Mouse (Mus musculus) lung, postnatal 0 days (tissue): ENCODE measurements at regions not wholly inside any gene's neighbourhood (a gene's known extent, or its start where the extent isn't known, plus 50 kb on each side); places are given as distances from the start of the nearest gene placed in this dataset.

Experiments
- ATAC-seq: fragments of 200-750 bp; cut with Nextera tagmentation; 2 replicates; pipeline ENCODE4 v1.8.0; 2017; ENCODE audit warnings: moderate library complexity
- DNase-seq: peaks from one replicate; pipeline ENCODE4 v3.0.0-alpha.2; 2016; ENCODE audit warnings: low spot score
- H3K27ac ChIP-seq: fragments of 300-500 bp; sonication (generic); 2 replicates; pipeline ENCODE4 v1.5.1; 2014; ENCODE audit warnings: antibody characterized with exemption, mild to moderate bottlenecking, low read length, mixed read lengths
- H3K27me3 ChIP-seq: fragments of 300-500 bp; sonication (generic); replicated peaks from 2 replicates; pipeline ENCODE4 v1.6.1; 2014; ENCODE audit warnings: low read length, mixed read lengths; ENCODE audit not compliant: insufficient read depth
- H3K36me3 ChIP-seq: fragments of 300-500 bp; sonication (generic); 2 replicates; pipeline ENCODE4 v1.6.1; 2014; ENCODE audit warnings: low read length, mixed read lengths; ENCODE audit not compliant: insufficient read depth
- H3K4me1 ChIP-seq: fragments of 300-500 bp; sonication (generic); 2 replicates; pipeline ENCODE4 v1.6.1; 2014; ENCODE audit warnings: antibody characterized with exemption, low read depth, low read length, mixed read lengths; ENCODE audit not compliant: insufficient read depth
- H3K4me2 ChIP-seq: fragments of 300-500 bp; sonication (generic); replicated peaks from 2 replicates; pipeline ENCODE4 v1.6.1; 2014; ENCODE audit warnings: low read depth, mild to moderate bottlenecking, low read length, moderate library complexity, mixed read lengths
- H3K4me3 ChIP-seq: fragments of 300-500 bp; sonication (generic); 2 replicates; pipeline ENCODE4 v1.5.1; 2014; ENCODE audit warnings: low read depth, low read length
- H3K9ac ChIP-seq: fragments of 300-500 bp; sonication (generic); replicated peaks from 2 replicates; pipeline ENCODE4 v1.6.1; 2014; ENCODE audit warnings: low read depth, mild to moderate bottlenecking
- H3K9me3 ChIP-seq: fragments of 300-500 bp; sonication (generic); 2 replicates; pipeline ENCODE4 v1.6.1; 2016; ENCODE audit warnings: low read length, mixed read lengths
- CTCF ChIP-seq: IDR thresholded peaks from 2 replicates; pipeline ENCODE4 v1.5.1; 2016; ENCODE audit warnings: antibody characterized with exemption, mild to moderate bottlenecking
- EP300 ChIP-seq: IDR thresholded peaks from 2 replicates; pipeline ENCODE4 v1.6.1; 2016; ENCODE audit warnings: antibody characterized with exemption, mild to moderate bottlenecking, control low read depth
- WGBS: fragments of 180-500 bp; shearing (Covaris S2); extraction: QIAGEN DNeasy Blood & Tissue Kit; methylation state at CpG from one replicate; pipeline ENCODE4 v1.1.7; 2014; 5-methylcytosine and 5-hydroxymethylcytosine counted together

DNA sequence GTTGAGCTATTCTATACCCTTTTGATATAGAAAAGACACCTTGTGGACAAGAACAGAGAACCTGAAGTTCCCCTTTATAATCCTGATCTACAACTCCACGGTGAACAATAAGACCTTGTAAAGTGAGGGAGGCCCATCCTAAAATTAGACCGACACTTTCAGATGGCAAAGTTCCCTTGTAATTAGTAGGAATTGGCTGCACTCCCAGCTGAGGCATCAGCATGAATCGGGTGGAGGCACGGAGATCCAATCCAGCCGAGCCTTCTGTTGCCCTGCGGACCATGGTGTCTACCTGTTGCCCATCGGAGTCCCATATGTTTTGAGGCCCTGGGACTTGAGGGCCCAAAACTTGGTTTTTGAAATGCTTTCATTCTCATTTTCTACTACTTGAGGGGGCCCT, 456.2 kb upstream of the Man1a start:
- WGBS = 92% methylated on average over 7 of the region's 7 CpGs
- no peak overlapping the region for H3K27ac ChIP-seq
- H3K27me3 ChIP-seq = no peaks in the 10 kb centered on the region
- DNase-seq = no peak
- TF ChIP-seq EP300 (no peak), CTCF (no peak)
- H3K4me2 ChIP-seq = no peak overlapping the region
- H3K9me3 ChIP-seq = no peaks in the 10 kb centered on the region; the same call in 1 of the 2 replicates
- no peaks in the 10 kb centered on the region for H3K4me1 ChIP-seq
- no peak overlapping the region for H3K9ac ChIP-seq
- no peaks in the 10 kb centered on the region for H3K36me3 ChIP-seq
- ATAC-seq = no peak
- H3K4me3 ChIP-seq = no peak overlapping the region

DNA sequence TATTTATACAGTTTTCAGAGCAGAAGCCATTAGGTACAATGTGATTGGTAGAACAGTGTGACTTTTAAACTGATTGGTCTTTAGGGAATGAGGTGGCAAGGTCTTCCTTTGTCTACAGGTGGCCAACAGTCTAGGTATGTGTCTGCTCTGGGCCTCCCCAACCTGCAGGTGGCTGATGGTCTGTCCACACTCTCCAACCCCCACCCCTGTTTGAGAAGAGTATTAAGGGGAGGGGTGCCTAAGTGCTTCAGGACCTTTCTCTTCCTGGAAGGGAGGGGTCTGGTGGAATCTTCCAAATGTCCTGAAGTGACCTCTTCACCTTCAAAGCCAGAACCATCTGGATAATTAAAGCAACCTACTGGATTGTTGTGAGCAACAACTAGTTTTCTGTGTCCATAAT, 434.4 kb upstream of the Man1a start:
- H3K27ac ChIP-seq = no peak overlapping the region
- H3K4me3 ChIP-seq = no peak overlapping the region
- no peak overlapping the region for H3K4me2 ChIP-seq
- no peak overlapping the region for H3K9ac ChIP-seq
- no peaks in the 10 kb centered on the region for H3K4me1 ChIP-seq
- H3K9me3 ChIP-seq = no peaks in the 10 kb centered on the region
- TF ChIP-seq EP300 = no peak
- H3K36me3 ChIP-seq = no peaks in the 10 kb centered on the region
- no peak for DNase-seq
- no peaks in the 10 kb centered on the region for H3K27me3 ChIP-seq
- ATAC-seq = no peak

DNA sequence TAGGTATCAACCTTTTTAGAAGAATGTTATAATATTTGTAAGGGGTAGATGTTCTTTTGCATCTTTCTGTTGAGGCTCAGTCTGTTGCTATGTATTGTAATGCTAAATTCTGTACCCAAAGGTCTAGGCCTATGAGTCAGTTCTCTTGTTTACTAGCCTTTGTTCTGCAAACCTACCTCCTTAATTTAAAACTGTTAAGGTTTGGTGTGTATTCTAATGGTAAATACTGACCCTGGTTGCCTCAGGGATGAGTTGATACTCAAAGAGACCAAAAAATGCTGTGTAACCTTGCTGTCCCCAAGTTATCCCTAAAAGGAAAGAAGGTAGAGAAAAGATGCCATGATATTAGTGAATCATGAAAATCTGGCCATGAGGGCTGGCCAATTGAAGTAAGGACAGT, 433.4 kb upstream of the Man1a start:
- H3K4me1 ChIP-seq = no peaks in the 10 kb centered on the region
- H3K9ac ChIP-seq = no peak overlapping the region
- H3K4me3 ChIP-seq = no peak overlapping the region
- no peaks in the 10 kb centered on the region for H3K27me3 ChIP-seq
- no peak overlapping the region for H3K4me2 ChIP-seq
- DNase-seq (no peak), ATAC-seq (no peak)
- no peak overlapping the region for H3K27ac ChIP-seq
- no peaks in the 10 kb centered on the region for H3K36me3 ChIP-seq
- TF ChIP-seq EP300 (no peak), CTCF (no peak)
- H3K9me3 ChIP-seq = no peaks in the 10 kb centered on the region
